Mouse (Mus musculus): ENCODE results near the gene Fbxw11.

DNA sequence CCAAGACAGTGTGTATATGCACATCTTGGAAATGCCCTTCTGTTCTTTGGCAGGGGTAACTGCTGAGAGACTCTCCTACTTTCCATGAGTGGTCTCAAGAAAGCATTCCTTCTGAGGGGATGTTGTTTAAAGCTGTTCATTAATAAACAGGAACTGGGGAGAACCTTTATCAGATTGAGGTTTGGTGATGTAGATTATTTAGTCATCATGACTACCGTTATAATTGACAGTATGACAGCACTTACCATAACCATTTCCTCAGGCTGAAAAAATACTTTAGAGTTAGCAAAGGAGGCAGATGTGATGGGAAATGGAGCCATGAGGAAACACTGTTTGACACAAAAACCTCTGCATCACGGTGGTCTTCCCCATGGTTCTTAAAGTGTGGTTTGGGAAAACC is 80.8 kb downstream of the Fbxw11 start:
- TF ChIP-seq CTCF (IDR thresholded peaks at IDR 0.05; ENCODE audit: borderline replicate concordance, control insufficient read depth, extremely low read depth, insufficient read depth, low read length, poor library complexity), result no peak
- no peak for TF ChIP-seq POLR2A (IDR thresholded peaks at IDR 0.05; ENCODE audit: control insufficient read depth, extremely low read depth, insufficient read depth, low read length, poor library complexity)

All from thymus, adult 2 months (tissue).